Mouse (Mus musculus) urinary bladder, postnatal 14 days (tissue): ENCODE results near the gene Gm21987.

ENCODE experiments used
- DNase-seq: peaks from one replicate; pipeline ENCODE4 v3.0.0; 2021; ENCODE audit warnings: low spot score

The Gm21987 gene

GRCm38 (mm10) chr16:38349881-38350280 is 3.0 kb downstream of the Gm21987 start:
- no peak for DNase-seq

- DNase-seq = no peak
These were observed 3.6 kb downstream of the Gm21987 start for GRCm38 (mm10) chr16:38350361-38350855.

- no peak for DNase-seq
These were observed 4.1 kb downstream of the Gm21987 start for GRCm38 (mm10) chr16:38350939-38351338.

- no peak for DNase-seq
These were observed 5.2 kb downstream of the Gm21987 start for GRCm38 (mm10) chr16:38352031-38352430.

- no peak for DNase-seq
These were observed 6.0 kb downstream of the Gm21987 start for GRCm38 (mm10) chr16:38352851-38353250.

GRCm38 (mm10) chr16:38353642-38354041 is 6.8 kb downstream of the Gm21987 start:
- no peak for DNase-seq

- no peak for DNase-seq
These were observed 7.5 kb downstream of the Gm21987 start for GRCm38 (mm10) chr16:38354185-38354913.

GRCm38 (mm10) chr16:38358256-38358812 is 11.5 kb downstream of the Gm21987 start:
- no peak for DNase-seq

GRCm38 (mm10) chr16:38359241-38359640 is 12.4 kb downstream of the Gm21987 start:
- no peak for DNase-seq

GRCm38 (mm10) chr16:38359857-38360256 is 13.0 kb downstream of the Gm21987 start:
- DNase-seq = no peak

GRCm38 (mm10) chr16:38360317-38360716 is 13.5 kb downstream of the Gm21987 start:
- no peak for DNase-seq

GRCm38 (mm10) chr16:38361933-38362332 is 15.1 kb downstream of the Gm21987 start, which contains the start of gene Popdc2:
Gene Popdc2 (plus strand): TSS chr16:38362209.
- DNase-seq = no peak

- DNase-seq = no peak
These were observed 15.8 kb downstream of the Gm21987 start for GRCm38 (mm10) chr16:38362493-38363255.

- no peak for DNase-seq
These were observed 16.4 kb downstream of the Gm21987 start for GRCm38 (mm10) chr16:38363256-38363595.

- no peak for DNase-seq
These were observed 16.8 kb downstream of the Gm21987 start for GRCm38 (mm10) chr16:38363657-38364056.

GRCm38 (mm10) chr16:38365390-38365789 is 18.6 kb downstream of the Gm21987 start:
- no peak for DNase-seq

- DNase-seq = no peak
These were observed 19.4 kb downstream of the Gm21987 start for GRCm38 (mm10) chr16:38366231-38366630.

GRCm38 (mm10) chr16:38368336-38368735 is 21.5 kb downstream of the Gm21987 start:
- DNase-seq = peak; percentile 40

GRCm38 (mm10) chr16:38369000-38369399 is 22.2 kb downstream of the Gm21987 start:
- DNase-seq = no peak

- DNase-seq = no peak
These were observed 22.6 kb downstream of the Gm21987 start for GRCm38 (mm10) chr16:38369431-38369830.

- no peak for DNase-seq
These were observed 23.2 kb downstream of the Gm21987 start for GRCm38 (mm10) chr16:38369992-38370484.

- DNase-seq = peak; percentile 40
These were observed 24.0 kb downstream of the Gm21987 start for GRCm38 (mm10) chr16:38370633-38371374.
